Mouse (Mus musculus): ENCODE measurements around the gene Cyth1. TPM values are rescaled to one million over a fixed set of nuclear protein-coding genes. Genes with fewer than 3 reads are reported as not detected.

Gene Cyth1
- total and polyA plus RNA-seq, 3 experiments, result 30.7 to 56.0 (median 54.1) TPM

GRCm38 (mm10) chr11:118220561-118221262 lies 27.7 kb downstream of the Cyth1 start:
- Histone ChIP-seq H3K4me3 (no peak overlapping the region), H3K9ac (ENCODE audit: low read depth, low read length) (no peak overlapping the region), H3K4me1 (ENCODE audit: control insufficient read depth, insufficient read depth, low read length) (peaks cover 32% of the 10 kb centered on the region), H3K27me3 (ENCODE audit: control insufficient read depth, insufficient read depth, low read length) (no peaks in the 10 kb centered on the region), H3K36me3 (ENCODE audit: control insufficient read depth, insufficient read depth, low read length) (peaks cover 10% of the 10 kb centered on the region; the same call in 1 of the 2 replicates), H3K79me2 (replicated peaks; ENCODE audit: control insufficient read depth, insufficient read depth, low read length) (0 out of 2 replicates have a peak, but pooled peaks cover 7% of the 10 kb centered on the region), H3K27ac (peak overlapping the region; percentile 53)
- DNase-seq, result no peak
- WGBS, result 12% methylated on average over 7 of the region's 7 CpGs
- intact Hi-C loops (cut with DNase I), result loop anchor here (1.0 to 5.0 kb wide), 4 partner anchors 73 to 348 kb away; partner anchors contain the start of gene Tha1
- TF ChIP-seq POLR2A (IDR thresholded peaks at IDR 0.05; ENCODE audit: insufficient read depth, low read depth, low read length) (no peak), CTCF (IDR thresholded peaks at IDR 0.05) (peak; percentile 94)

GRCm38 (mm10) chr11:118219066-118219465 lies 29.3 kb downstream of the Cyth1 start:
- WGBS, result 97% methylated on average over 4 of the region's 4 CpGs

GRCm38 (mm10) chr11:118216468-118216867 lies 31.9 kb downstream of the Cyth1 start:
- Histone ChIP-seq H3K4me3 (no peak overlapping the region), H3K27me3 (ENCODE audit: control insufficient read depth, insufficient read depth, low read length) (no peaks in the 10 kb centered on the region), H3K36me3 (ENCODE audit: control insufficient read depth, insufficient read depth, low read length) (peaks cover 15% of the 10 kb centered on the region), H3K27ac (peak overlapping the region; percentile 75), H3K9ac (ENCODE audit: low read depth, low read length) (peak overlapping the region; percentile 13; the same call in 1 of the 2 replicates), H3K79me2 (replicated peaks; ENCODE audit: control insufficient read depth, insufficient read depth, low read length) (peaks cover 9% of the 10 kb centered on the region; the same call in 1 of the 2 replicates), H3K4me1 (ENCODE audit: control insufficient read depth, insufficient read depth, low read length) (peaks cover 42% of the 10 kb centered on the region)
- intact Hi-C loops (cut with DNase I), result loop anchor here (5.0 to 10.0 kb wide), 2 partner anchors 34 to 262 kb away; no protein-coding TSS in a partner anchor
- 10% methylated on average over 6 of the region's 6 CpGs for WGBS
- TF ChIP-seq CTCF (IDR thresholded peaks at IDR 0.05), result no peak
- TF ChIP-seq EP300 (IDR thresholded peaks at IDR 0.05; ENCODE audit: insufficient read depth, low read depth, low read length), result peak; percentile 76
- DNase-seq, result peak in 1 of 2 experiments; percentile 50

More at GRCm38 (mm10) chr11:118219066-118219465, 29.3 kb downstream of the Cyth1 start:
- H3K4me3 ChIP-seq, result no peak overlapping the region
- H3K79me2 ChIP-seq (replicated peaks; ENCODE audit: control insufficient read depth, insufficient read depth, low read length), result peaks cover 7% of the 10 kb centered on the region; the same call in 1 of the 2 replicates
- DNase-seq, result no peak
- H3K9ac ChIP-seq (ENCODE audit: low read depth, low read length), result no peak overlapping the region
- intact Hi-C loops (cut with DNase I), result loop anchor here (5.0 to 10.0 kb wide), 2 partner anchors 37 to 264 kb away; no protein-coding TSS in a partner anchor
- H3K36me3 ChIP-seq (ENCODE audit: control insufficient read depth, insufficient read depth, low read length), result peaks cover 13% of the 10 kb centered on the region
- no peak for TF ChIP-seq EP300 (IDR thresholded peaks at IDR 0.05; ENCODE audit: insufficient read depth, low read depth, low read length)
- TF ChIP-seq CTCF (IDR thresholded peaks at IDR 0.05), result no peak
- no peak for TF ChIP-seq POLR2A (IDR thresholded peaks at IDR 0.05; ENCODE audit: insufficient read depth, low read depth, low read length)
- H3K4me1 ChIP-seq (ENCODE audit: control insufficient read depth, insufficient read depth, low read length), result peaks cover 40% of the 10 kb centered on the region
- H3K27me3 ChIP-seq (ENCODE audit: control insufficient read depth, insufficient read depth, low read length), result no peaks in the 10 kb centered on the region
- H3K27ac ChIP-seq, result no peak overlapping the region; the same call in 1 of the 2 replicates

- 23% methylated on average over 5 of the region's 5 CpGs for WGBS
- intact Hi-C loops (cut with DNase I), result loop anchor here (5.0 to 10.0 kb wide), 2 partner anchors 34 to 261 kb away; no protein-coding TSS in a partner anchor
- DNase-seq, result no peak
- peak overlapping the region; percentile 13; the same call in 1 of the 2 replicates for H3K9ac ChIP-seq (ENCODE audit: low read depth, low read length)
- no peak overlapping the region for H3K4me3 ChIP-seq
- peaks cover 9% of the 10 kb centered on the region; the same call in 1 of the 2 replicates for H3K79me2 ChIP-seq (replicated peaks; ENCODE audit: control insufficient read depth, insufficient read depth, low read length)
- peak overlapping the region; percentile 75 for H3K27ac ChIP-seq
- H3K27me3 ChIP-seq (ENCODE audit: control insufficient read depth, insufficient read depth, low read length), result no peaks in the 10 kb centered on the region
- TF ChIP-seq EP300 (IDR thresholded peaks at IDR 0.05; ENCODE audit: insufficient read depth, low read depth, low read length) (no peak), POLR2A (IDR thresholded peaks at IDR 0.05; ENCODE audit: insufficient read depth, low read depth, low read length) (0 out of 2 replicates have a peak, but pooled peaks have one; percentile 12)
- peaks cover 15% of the 10 kb centered on the region for H3K36me3 ChIP-seq (ENCODE audit: control insufficient read depth, insufficient read depth, low read length)
- peaks cover 46% of the 10 kb centered on the region for H3K4me1 ChIP-seq (ENCODE audit: control insufficient read depth, insufficient read depth, low read length)
Observed at GRCm38 (mm10) chr11:118215928-118216458, 32.4 kb downstream of the Cyth1 start.

GRCm38 (mm10) chr11:118212636-118213112 lies 35.7 kb downstream of the Cyth1 start:
- peaks cover 10% of the 10 kb centered on the region for H3K79me2 ChIP-seq (replicated peaks; ENCODE audit: control insufficient read depth, insufficient read depth, low read length)
- H3K9ac ChIP-seq (ENCODE audit: low read depth, low read length), result peak overlapping the region; percentile 10
- 29% methylated on average over 7 of the region's 7 CpGs for WGBS
- H3K27me3 ChIP-seq (ENCODE audit: control insufficient read depth, insufficient read depth, low read length), result no peaks in the 10 kb centered on the region
- H3K27ac ChIP-seq, result peak overlapping the region; percentile 68
- peaks cover 67% of the 10 kb centered on the region for H3K4me1 ChIP-seq (ENCODE audit: control insufficient read depth, insufficient read depth, low read length)
- intact Hi-C loops (cut with DNase I), result loop anchor here (10.0 kb wide), 1 partner anchor 258 kb away; no protein-coding TSS in a partner anchor
- H3K4me3 ChIP-seq, result no peak overlapping the region
- peaks cover 17% of the 10 kb centered on the region for H3K36me3 ChIP-seq (ENCODE audit: control insufficient read depth, insufficient read depth, low read length)
- DNase-seq, result peak in 1 of 2 experiments; percentile 57
- TF ChIP-seq CTCF (IDR thresholded peaks at IDR 0.05) (no peak), POLR2A (IDR thresholded peaks at IDR 0.05; ENCODE audit: insufficient read depth, low read depth, low read length) (no peak), EP300 (IDR thresholded peaks at IDR 0.05; ENCODE audit: insufficient read depth, low read depth, low read length) (no peak)
